In the genomic region with DNA sequence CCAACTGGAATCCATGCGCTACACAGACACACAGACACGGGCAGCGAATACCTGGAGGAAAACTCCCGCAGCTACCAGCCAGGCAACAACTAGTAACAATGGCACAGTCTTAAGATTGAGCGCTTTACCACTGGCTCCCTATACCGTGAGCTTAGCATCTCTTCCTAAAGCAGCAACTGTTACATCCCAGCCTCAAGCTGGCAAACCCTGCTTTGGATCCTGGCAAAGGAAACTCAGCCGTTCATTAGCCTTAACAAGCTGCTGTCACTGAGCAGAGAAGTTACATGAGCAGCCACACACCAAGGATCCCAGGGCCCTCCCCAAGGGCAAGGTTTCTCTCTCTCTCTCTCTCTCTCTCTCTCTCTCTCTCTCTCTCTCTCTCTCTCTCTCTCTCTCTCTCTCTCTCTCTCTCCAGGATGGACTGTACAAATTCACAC, we compare ENCODE assay signal across 9 mouse cellular contexts. TPM values are rescaled to one million over a fixed set of nuclear protein-coding genes. Genes with fewer than 3 reads are reported as not detected.
A peak's percentile ranks its signal among the peaks of the same experiment; 100 is the strongest.
DNase-seq lines count a peak whose midpoint lies in the region; ATAC-seq and TF ChIP-seq lines count a peak whose summit lies in the region.
"Had no signal": no experiment of that assay in that cellular context is flagged by ENCODE, and none has a peak within 500 bp of the region (broad histone marks: within the 10 kb centered on the region; RNA-seq: fewer than 3 reads in every experiment).

No protein-coding gene starts in this region.

- H3K27me3 ChIP-seq in intestine, postnatal 0 days (replicated peaks; ENCODE audit: control insufficient read depth, insufficient read depth, low read length) = no peaks in the 10 kb centered on the region
- H3K27me3 ChIP-seq in limb, embryonic 13.5 days = no peaks in the 10 kb centered on the region

- peak overlapping the region; percentile 67; the same call in 1 of the 2 replicates for H3K9ac ChIP-seq in intestine, postnatal 0 days (ENCODE audit: low read depth, low read length)
- peak overlapping the region; percentile 81 for H3K9ac ChIP-seq in limb, embryonic 13.5 days

- peak overlapping the region; percentile 80 for H3K4me2 ChIP-seq in intestine, postnatal 0 days (replicated peaks; ENCODE audit: low read depth)
- peak overlapping the region; percentile 78 for H3K4me2 ChIP-seq in limb, embryonic 13.5 days (replicated peaks)

- H3K4me3 ChIP-seq in intestine, postnatal 0 days (ENCODE audit: low read depth, low read length) = peak overlapping the region; percentile 80
- H3K4me3 ChIP-seq in limb, embryonic 13.5 days = peak overlapping the region; percentile 71

- H3K27ac ChIP-seq in intestine, postnatal 0 days (ENCODE audit: low read depth, low read length) = 0 out of 2 replicates have a peak overlapping the region, but pooled peaks have one; percentile 100
- peak overlapping the region; percentile 40; the same call in 1 of the 2 replicates for H3K27ac ChIP-seq in limb, embryonic 13.5 days

- H3K4me1 ChIP-seq in intestine, postnatal 0 days (replicated peaks; ENCODE audit: control insufficient read depth, insufficient read depth, low read length) = 0 out of 2 replicates have a peak, but pooled peaks cover 4% of the 10 kb centered on the region
- peaks cover 36% of the 10 kb centered on the region for H3K4me1 ChIP-seq in limb, embryonic 13.5 days

- DNase-seq in layer of hippocampus, adult 11-12 months (ENCODE audit: low spot score) = peak; percentile 50
- no peak for DNase-seq in layer of hippocampus, adult 9-10 months (ENCODE audit: low spot score)
- peak; percentile 67 to 75 for DNase-seq in cerebellum, postnatal 25 days
- DNase-seq in gastrocnemius, postnatal 14 days = peak; percentile 24
- peak; percentile 41 for DNase-seq in neural tube, embryonic 10.5 days (ENCODE audit: extremely low spot score, low spot score)
- DNase-seq in spleen, postnatal 4 days (ENCODE audit: low spot score in 2 of 2) = no peak

- no peak for TF ChIP-seq CTCF in intestine, postnatal 0 days (IDR thresholded peaks at IDR 0.05; ENCODE audit: low read depth)

- ATAC-seq in intestine, postnatal 0 days = no peak
- no peak for ATAC-seq in limb, embryonic 13.5 days (ENCODE audit: low FRiP score, low read depth)

- no peaks in the 10 kb centered on the region for H3K9me3 ChIP-seq in intestine, postnatal 0 days (ENCODE audit: control insufficient read depth)
- H3K9me3 ChIP-seq in limb, embryonic 13.5 days = no peaks in the 10 kb centered on the region
- H3K9me3 ChIP-seq: G1E had no signal

- 11% methylated on average over 7 of the region's 7 CpGs for WGBS in intestine, postnatal 0 days
- 13% methylated on average over 7 of the region's 7 CpGs for WGBS in limb, embryonic 13.5 days

- intact Hi-C loops in gastrocnemius, postnatal 14 days (cut with DNase I; ENCODE audit: low total_unique reads) = loop anchor here (10.0 kb wide), 1 partner anchor 85 kb away; no protein-coding TSS in a partner anchor

- no peaks in the 10 kb centered on the region for H3K36me3 ChIP-seq in intestine, postnatal 0 days (ENCODE audit: control insufficient read depth, insufficient read depth)
- no peaks in the 10 kb centered on the region for H3K36me3 ChIP-seq in limb, embryonic 13.5 days
- H3K36me3 ChIP-seq: G1E had no signal

RNA-seq across cellular contexts. Expression of gene Klf7, which starts 2.7 kb away (rescaled TPM):
- total RNA-seq in gastrocnemius, postnatal 14 days (2021) = 10 to 100 TPM in 1 of 2 experiments, 1 to 10 TPM in 1; 9.2 to 10.6 TPM
- polyA plus RNA-seq in intestine, postnatal 0 days (2015; fragmentation: Nextera tagmentation; extraction: Ambion mirVana) = 11.3 and 11.9 TPM in 2 replicates
- 20.0 and 21.7 TPM in 2 replicates for polyA plus RNA-seq in limb, embryonic 13.5 days (2015; fragmentation: Nextera tagmentation; extraction: Ambion mirVana)
- polyA plus RNA-seq: G1E had no signal

Comparison
In these comparisons a context has a peak if more than half of its experiments do, and no peak if none do; other contexts are left out.
1. DNase-seq: peak in layer of hippocampus, adult 11-12 months (single experiment), cerebellum, postnatal 25 days (2 of 2), gastrocnemius, postnatal 14 days (single experiment) and neural tube, embryonic 10.5 days (single experiment); none in layer of hippocampus, adult 9-10 months (single experiment) and spleen, postnatal 4 days (0 of 2).